Mouse (Mus musculus) right cerebral cortex, postnatal 4 days (tissue): ENCODE measurements around the gene Chchd3.

Source experiments
- DNase-seq: peaks from one replicate; pipeline ENCODE4 v3.0.0-alpha.2; 2022

Gene Chchd3

GRCm38 (mm10) chr6:32795653-32796500 lies 264.2 kb downstream of the Chchd3 start:
- DNase-seq, result no peak

GRCm38 (mm10) chr6:32793575-32793974 lies 266.5 kb downstream of the Chchd3 start:
- no peak for DNase-seq

DNA sequence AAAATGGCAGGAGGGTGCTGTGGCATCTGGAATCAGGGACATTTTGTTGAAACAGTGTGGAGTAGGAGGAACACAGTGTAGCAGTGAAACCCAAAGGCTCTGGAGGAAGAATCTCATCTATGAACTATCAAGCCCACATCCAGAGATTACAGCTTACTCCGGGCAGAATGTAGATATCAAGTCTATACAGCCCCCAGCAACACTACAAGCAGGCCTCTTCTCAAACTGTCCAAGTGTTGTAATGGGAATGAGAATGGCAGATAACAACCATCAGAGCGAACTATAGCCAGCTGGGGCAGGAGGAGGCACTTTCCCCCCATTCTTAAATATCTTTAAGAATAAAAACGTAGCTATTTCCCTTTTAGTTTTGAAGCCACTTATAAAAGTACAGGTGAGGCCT lies 266.9 kb downstream of the Chchd3 start:
- DNase-seq, result no peak

DNA sequence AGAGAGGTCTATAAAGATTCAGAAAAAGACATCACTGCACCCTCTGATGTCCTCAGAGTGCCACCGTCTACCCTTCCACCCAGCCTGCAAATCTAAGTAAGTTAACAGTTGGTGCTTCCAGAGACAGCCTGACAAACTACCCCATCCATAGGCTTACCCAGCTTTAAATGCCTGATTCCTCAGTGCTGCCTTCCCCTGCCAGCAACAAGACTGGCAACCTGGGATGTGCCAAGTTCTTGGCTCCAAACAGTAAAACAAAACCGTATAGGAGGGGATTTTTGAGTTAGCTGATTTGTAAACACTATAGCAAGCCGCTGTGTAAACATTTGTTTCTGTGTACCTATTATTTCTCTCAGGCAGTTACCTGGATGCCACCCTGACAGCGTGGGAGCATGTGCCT lies 269.6 kb downstream of the Chchd3 start:
- no peak for DNase-seq

GRCm38 (mm10) chr6:32787399-32787798 lies 272.7 kb downstream of the Chchd3 start:
- no peak for DNase-seq

DNA sequence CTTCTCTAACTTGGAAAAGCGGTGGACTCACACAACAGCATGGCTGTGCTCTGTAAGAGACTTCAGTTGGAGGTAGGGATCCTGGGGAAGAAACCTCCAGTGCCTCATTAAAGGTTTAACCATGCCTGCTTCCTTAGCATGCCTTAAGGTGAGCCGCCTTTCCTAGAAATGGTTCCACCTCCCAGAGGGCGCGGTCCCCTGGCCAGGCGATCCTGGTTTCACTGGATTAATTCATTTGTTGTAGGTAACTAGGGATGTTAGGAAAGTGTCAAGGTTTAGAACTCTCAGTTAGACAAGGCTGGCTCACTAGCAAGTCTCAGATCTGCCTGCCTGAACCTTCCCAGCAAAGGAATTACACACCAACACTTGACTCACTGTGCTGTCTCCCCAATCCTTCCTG lies 273.9 kb downstream of the Chchd3 start:
- DNase-seq, result no peak

DNA sequence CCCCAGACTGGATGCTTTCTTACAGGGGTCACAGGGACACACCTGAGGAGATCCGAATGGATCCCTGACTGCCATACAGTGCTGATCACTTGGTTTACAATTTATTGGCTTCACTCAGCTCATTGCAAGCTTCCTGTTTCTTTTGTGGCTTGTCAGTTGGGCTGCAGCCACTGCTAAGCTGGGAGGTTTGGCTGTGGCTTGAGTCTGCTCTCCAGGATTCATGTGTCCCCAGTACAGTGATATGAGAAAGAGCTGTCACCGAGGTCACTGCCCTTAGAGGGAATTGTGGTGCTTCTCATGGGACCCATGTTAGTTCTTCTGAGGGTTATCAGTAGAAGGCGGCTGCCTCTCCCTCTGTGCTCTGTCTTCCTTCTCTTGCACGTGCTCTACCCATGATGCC lies 277.0 kb downstream of the Chchd3 start:
- DNase-seq, result no peak

- DNase-seq, result peak; percentile 48
Measured at GRCm38 (mm10) chr6:32780602-32781001, 279.5 kb downstream of the Chchd3 start.

DNA sequence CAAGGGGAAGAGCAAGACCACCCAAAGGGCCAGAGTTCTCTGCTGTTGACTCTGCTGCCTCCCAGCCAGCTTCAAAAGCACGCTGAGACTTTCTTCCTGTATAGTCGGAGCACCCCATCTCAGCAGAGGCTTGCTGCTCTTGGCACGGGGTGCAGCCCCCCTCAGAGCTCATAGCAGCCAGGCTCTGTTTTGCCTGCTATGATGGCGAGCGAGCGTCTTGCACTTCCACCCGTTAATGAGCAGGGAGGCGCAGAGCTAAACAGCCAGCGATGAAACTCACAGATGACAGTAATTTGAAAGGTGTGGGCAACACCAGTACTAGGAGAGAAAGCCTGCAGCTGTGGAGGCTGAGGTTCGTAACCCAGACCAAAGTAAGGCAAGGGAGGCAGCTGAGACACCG lies 283.7 kb downstream of the Chchd3 start:
- DNase-seq, result no peak

DNA sequence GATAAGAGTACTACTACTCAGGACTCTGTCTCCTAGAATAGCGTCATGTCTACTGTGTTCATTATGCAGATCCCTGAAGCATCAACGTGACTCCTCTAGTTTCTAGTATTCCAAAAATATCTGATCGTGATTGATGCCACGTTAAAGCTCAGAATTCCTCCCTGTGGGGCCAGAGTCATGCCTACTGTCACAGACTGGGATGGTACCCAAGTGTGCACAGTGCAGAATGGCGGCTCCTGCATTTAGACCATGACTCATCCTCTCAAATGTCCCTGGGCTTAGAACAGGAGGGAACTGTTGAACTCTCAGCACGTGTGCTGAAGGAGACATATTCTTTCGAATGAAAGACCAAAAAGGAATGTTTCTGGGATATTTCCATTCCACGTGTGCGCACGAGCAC lies 305.5 kb downstream of the Chchd3 start:
- no peak for DNase-seq

DNA sequence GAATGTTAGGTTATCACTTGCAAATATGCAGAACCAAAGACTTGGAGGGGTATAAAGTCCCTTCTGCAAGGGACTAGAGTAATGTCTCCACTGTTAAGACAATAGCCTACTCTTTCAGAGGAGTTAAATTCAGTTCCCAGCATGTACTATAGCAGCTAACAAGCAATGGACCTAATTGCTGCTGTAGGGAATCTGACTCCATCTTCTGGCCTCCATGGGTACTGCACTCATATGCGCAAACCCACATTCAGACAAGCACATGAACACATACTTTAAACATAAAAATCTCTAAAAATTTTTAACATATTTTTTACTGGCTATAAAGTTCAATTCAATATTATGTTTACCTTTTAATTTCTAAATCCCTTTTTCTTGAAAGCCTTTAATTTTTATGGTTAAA lies 310.2 kb downstream of the Chchd3 start:
- DNase-seq, result no peak

DNA sequence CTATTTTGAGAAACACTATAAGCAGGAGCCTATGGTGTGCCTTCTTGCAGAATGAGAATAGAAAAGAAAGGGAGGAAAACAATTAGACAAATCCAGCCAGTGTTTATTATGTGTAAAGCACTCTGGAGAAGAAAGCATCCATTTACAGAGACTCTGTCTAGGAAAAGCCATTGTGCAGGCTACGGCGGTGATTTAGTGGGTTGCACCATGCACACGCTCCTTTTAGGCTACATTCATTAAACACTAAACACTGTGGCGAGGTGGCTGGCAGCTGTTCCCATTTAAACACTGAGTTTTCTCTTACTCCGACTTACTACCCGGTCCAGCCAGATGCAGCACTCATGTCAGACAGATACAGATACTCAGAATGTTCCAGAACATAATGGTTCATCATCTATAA lies 311.3 kb downstream of the Chchd3 start:
- no peak for DNase-seq

DNA sequence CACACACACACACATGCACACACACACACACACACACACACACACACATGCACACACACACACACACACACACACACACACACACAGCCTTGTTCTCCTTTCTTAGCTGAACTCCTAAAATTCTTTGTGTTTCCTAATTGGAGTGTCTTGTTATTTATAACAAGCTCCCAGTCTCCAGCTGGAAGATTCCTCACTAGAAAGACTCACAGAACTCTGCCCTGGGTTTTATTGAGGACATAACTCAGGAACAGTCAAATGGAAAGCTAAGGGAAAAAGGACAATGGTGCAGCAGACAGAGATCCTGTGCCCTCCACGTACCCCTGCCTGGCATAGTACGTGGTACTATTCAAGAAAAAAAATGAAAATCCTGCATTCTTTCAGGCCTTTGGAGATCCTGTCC lies 312.7 kb downstream of the Chchd3 start:
- DNase-seq, result no peak
